In genomic region chr2:148743001-148743400, GRCm38 (mm10) we compare ENCODE assay signal across 15 mouse cellular contexts. TPM values are rescaled to one million over a fixed set of nuclear protein-coding genes. Genes with fewer than 3 reads are reported as not detected.
DNase-seq lines count a peak whose midpoint lies in the region; ATAC-seq and TF ChIP-seq lines count a peak whose summit lies in the region.
"Had no signal": no experiment of that assay in that cellular context is flagged by ENCODE, and none has a peak within 500 bp of the region (broad histone marks: within the 10 kb centered on the region; RNA-seq: fewer than 3 reads in every experiment).

No protein-coding gene starts in this region.

- H3K4me1 ChIP-seq in intestine, postnatal 0 days (replicated peaks; ENCODE audit: control insufficient read depth, insufficient read depth, low read length), result no peaks in the 10 kb centered on the region
- H3K4me1 ChIP-seq: intestine, embryonic 15.5 days had no signal

- 78% methylated on average over 3 of the region's 3 CpGs for WGBS in intestine, postnatal 0 days

- no peak overlapping the region for H3K4me2 ChIP-seq in intestine, postnatal 0 days (replicated peaks; ENCODE audit: low read depth)
- H3K4me2 ChIP-seq: intestine, embryonic 15.5 days had no signal

- H3K27me3 ChIP-seq in intestine, postnatal 0 days (replicated peaks; ENCODE audit: control insufficient read depth, insufficient read depth, low read length), result no peaks in the 10 kb centered on the region
- H3K27me3 ChIP-seq: intestine, embryonic 15.5 days had no signal

- H3K27ac ChIP-seq in intestine, postnatal 0 days (ENCODE audit: low read depth, low read length), result no peak overlapping the region
- H3K27ac ChIP-seq: intestine, embryonic 15.5 days had no signal

- H3K36me3 ChIP-seq in intestine, postnatal 0 days (ENCODE audit: control insufficient read depth, insufficient read depth), result no peaks in the 10 kb centered on the region
- H3K36me3 ChIP-seq: intestine, embryonic 15.5 days had no signal

- no peaks in the 10 kb centered on the region for H3K9me3 ChIP-seq in intestine, postnatal 0 days (ENCODE audit: control insufficient read depth)
- H3K9me3 ChIP-seq: intestine, embryonic 15.5 days had no signal

- TF ChIP-seq CTCF in intestine, postnatal 0 days (IDR thresholded peaks at IDR 0.05; ENCODE audit: low read depth), result no peak

- no peak overlapping the region for H3K4me3 ChIP-seq in intestine, postnatal 0 days (ENCODE audit: low read depth, low read length)
- H3K4me3 ChIP-seq: intestine, embryonic 15.5 days had no signal

- no peak overlapping the region for H3K9ac ChIP-seq in intestine, postnatal 0 days (ENCODE audit: low read depth, low read length)
- H3K9ac ChIP-seq: intestine, embryonic 15.5 days had no signal

- no peak for ATAC-seq in intestine, postnatal 0 days
- ATAC-seq: intestine, embryonic 15.5 days had no signal

- DNase-seq in kidney, postnatal 10 days, result peak; percentile 12
- DNase-seq in kidney, postnatal 4 days, result no peak
- peak; percentile 90 for DNase-seq in cerebellum, adult 8-10 months
- DNase-seq in gastrocnemius, adult 8-10 months (ENCODE audit: low spot score in 2 of 2), result peak; percentile 45 to 78
- peak; percentile 52 for DNase-seq in right cerebral cortex, postnatal 14 days
- DNase-seq in spleen, postnatal 36 days (ENCODE audit: low spot score in 2 of 2), result no peak
- DNase-seq in heart, adult 18-20 months, result no peak
- DNase-seq: adrenal gland, postnatal 36 days; liver had no signal

RNA-seq across cellular contexts. Expression of gene Cstl1, which starts 7.2 kb away (rescaled TPM):
- not detected for total RNA-seq in gastrocnemius, adult 8-10 months (2022)
- not detected in 2 replicates for polyA plus RNA-seq in intestine, postnatal 0 days (2015; fragmentation: Nextera tagmentation; extraction: Ambion mirVana)
- total RNA-seq in heart, adult 18-20 months (2021), result not detected
- total RNA-seq: ES-E14; heart, adult 8-10 months had no signal
- polyA plus RNA-seq: embryonic facial prominence, embryonic 11.5 days; intestine, embryonic 15.5 days; spleen, adult 2 months had no signal

RNA-seq across cellular contexts. Expression of gene Napb, which starts 10.7 kb away (rescaled TPM):
- 1 to 10 TPM; 4.1 to 6.1 (median 4.8) TPM for total RNA-seq in gastrocnemius, adult 8-10 months (2022)
- polyA plus RNA-seq in intestine, postnatal 0 days (2015; fragmentation: Nextera tagmentation; extraction: Ambion mirVana), result 2.2 and 2.4 TPM in 2 replicates
- total RNA-seq in heart, adult 18-20 months (2021), result 1 to 10 TPM; 1.1 to 1.4 TPM

RNA-seq across cellular contexts. Expression of gene Cst11, which starts 28.3 kb away (rescaled TPM):
- not detected for total RNA-seq in gastrocnemius, adult 8-10 months (2022)
- polyA plus RNA-seq in intestine, postnatal 0 days (2015; fragmentation: Nextera tagmentation; extraction: Ambion mirVana), result not detected in 2 replicates
- total RNA-seq in heart, adult 18-20 months (2021), result not detected
- total RNA-seq: adrenal gland, postnatal 36 days; ES-E14; heart, adult 8-10 months had no signal
- polyA plus RNA-seq: embryonic facial prominence, embryonic 11.5 days; intestine, embryonic 15.5 days; spleen, adult 2 months had no signal

RNA-seq across cellular contexts. Expression of gene 8030411F24Rik, which starts 38.8 kb away (rescaled TPM):
- not detected for total RNA-seq in gastrocnemius, adult 8-10 months (2022)
- polyA plus RNA-seq in intestine, postnatal 0 days (2015; fragmentation: Nextera tagmentation; extraction: Ambion mirVana), result not detected in 2 replicates
- not detected for total RNA-seq in heart, adult 18-20 months (2021)
- total RNA-seq: adrenal gland, postnatal 36 days; heart, adult 8-10 months had no signal
- polyA plus RNA-seq: embryonic facial prominence, embryonic 11.5 days; intestine, embryonic 15.5 days; spleen, adult 2 months had no signal

RNA-seq across cellular contexts. Expression of gene Cst12, which starts 46.2 kb away (rescaled TPM):
- total RNA-seq in gastrocnemius, adult 8-10 months (2022), result not detected
- not detected in 2 replicates for polyA plus RNA-seq in intestine, postnatal 0 days (2015; fragmentation: Nextera tagmentation; extraction: Ambion mirVana)
- under 1 TPM; 0.55 to 0.98 TPM for total RNA-seq in heart, adult 18-20 months (2021)
- total RNA-seq: adrenal gland, postnatal 36 days; ES-E14 had no signal
- polyA plus RNA-seq: embryonic facial prominence, embryonic 11.5 days; intestine, embryonic 15.5 days; spleen, adult 2 months had no signal

Comparison
In these comparisons a context has a peak if more than half of its experiments do, and no peak if none do; other contexts are left out.
1. DNase-seq: peak in kidney, postnatal 10 days (single experiment), cerebellum, adult 8-10 months (single experiment), gastrocnemius, adult 8-10 months (2 of 2) and right cerebral cortex, postnatal 14 days (single experiment); none in kidney, postnatal 4 days (0 of 2), spleen, postnatal 36 days (0 of 2) and heart, adult 18-20 months (0 of 2).